Mouse (Mus musculus): ENCODE measurements around the gene Slc4a5.

DNA sequence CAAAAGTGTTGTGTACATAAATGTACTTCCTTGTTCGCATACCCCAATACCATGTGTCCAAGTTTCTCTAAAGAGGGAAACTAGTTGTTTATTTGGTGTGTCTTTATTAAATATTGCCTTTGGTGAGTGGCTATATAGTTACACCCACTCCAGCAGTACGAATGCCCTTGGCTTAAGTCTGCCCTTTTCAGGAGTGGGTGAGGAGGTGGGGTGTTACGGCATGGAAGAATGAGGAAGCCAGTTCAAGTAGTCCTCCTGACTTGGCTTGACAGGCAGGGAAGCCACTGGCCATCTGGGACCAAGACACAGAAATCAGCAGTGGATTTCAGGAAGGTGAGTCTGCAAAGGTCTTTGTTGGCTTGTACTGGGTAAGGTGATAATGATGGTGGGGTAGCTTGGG is 13.8 kb upstream of the Slc4a5 start:
- TF ChIP-seq CTCF (IDR thresholded peaks at IDR 0.05; ENCODE audit: low read depth) (no peak), EP300 (IDR thresholded peaks at IDR 0.05; ENCODE audit: low read depth) (no peak)
